Mouse (Mus musculus) forebrain, postnatal 0 days (tissue): Measurements from ENCODE around the gene Adamts9. TPM values are rescaled to one million over a fixed set of nuclear protein-coding genes. Genes with fewer than 3 reads are reported as not detected.

Experiments
- ATAC-seq: fragments of 200-750 bp; cut with Nextera tagmentation; 2 replicates; pipeline ENCODE4 v1.8.0; 2017; ENCODE audit warnings: mild to moderate bottlenecking, moderate library complexity
- DNase-seq: peaks from one replicate; pipeline ENCODE4 v3.0.0-alpha.2; 2015
- H3K27ac ChIP-seq: fragments of 300-500 bp; sonication (generic); 2 replicates; pipeline ENCODE4 v1.5.1; 2014; ENCODE audit warnings: low read depth, mild to moderate bottlenecking, antibody characterized with exemption, low read length, moderate library complexity, mixed read lengths
- H3K27me3 ChIP-seq: fragments of 300-500 bp; sonication (generic); 2 replicates; pipeline ENCODE4 v1.6.1; 2014; ENCODE audit warnings: mild to moderate bottlenecking, low read length, mixed read lengths; ENCODE audit not compliant: insufficient read depth
- H3K36me3 ChIP-seq: fragments of 300-500 bp; sonication (generic); 2 replicates; pipeline ENCODE4 v1.6.1; 2014; ENCODE audit warnings: mild to moderate bottlenecking, moderate library complexity; ENCODE audit not compliant: insufficient read depth
- H3K4me1 ChIP-seq: fragments of 300-500 bp; sonication (generic); 2 replicates; pipeline ENCODE4 v1.6.1; 2014; ENCODE audit warnings: antibody characterized with exemption; ENCODE audit not compliant: insufficient read depth
- H3K4me2 ChIP-seq: fragments of 300-500 bp; sonication (generic); 2 replicates; pipeline ENCODE4 v1.6.1; 2014; ENCODE audit warnings: low read depth, mild to moderate bottlenecking, moderate library complexity
- H3K4me3 ChIP-seq: fragments of 300-500 bp; sonication (generic); 2 replicates; pipeline ENCODE4 v1.5.1; 2014; ENCODE audit warnings: low read depth, low read length, mixed read lengths
- H3K9ac ChIP-seq: fragments of 300-500 bp; sonication (generic); 2 replicates; pipeline ENCODE4 v1.6.1; 2014; ENCODE audit warnings: mild to moderate bottlenecking
- H3K9me3 ChIP-seq: fragments of 300-500 bp; sonication (generic); 2 replicates; pipeline ENCODE4 v1.6.1; 2016; ENCODE audit warnings: low read length
- CTCF ChIP-seq: sonication (generic); IDR thresholded peaks from 2 replicates; pipeline ENCODE4 v1.5.1; 2016; ENCODE audit warnings: antibody characterized with exemption, control low read depth, low read depth
- WGBS: fragments of 180-500 bp; shearing (Covaris S2); extraction: QIAGEN DNeasy Blood & Tissue Kit; methylation state at CpG from one replicate; pipeline ENCODE4 v1.1.7; 2014; 5-methylcytosine and 5-hydroxymethylcytosine counted together
- polyA plus RNA-seq: library from polyadenylated mRNA; unstranded; fragments of >200 nt; fragmentation: Nextera tagmentation; extraction: Ambion mirVana; gene quantifications from 2 replicates; pipeline ENCODE4 v1.2.1, GENCODE M21; 2015
- total RNA-seq: library from RNA; depleted of rRNA; stranded (reverse); fragments of >200 nt; gene quantifications from 2 replicates; pipeline ENCODE4 v1.2.3, GENCODE M21; 2014

The Adamts9 gene
- total and polyA plus RNA-seq, 2 experiments from 2014 or later: 0.62 to 7.3 TPM

- no peak overlapping the region for H3K4me3 ChIP-seq
- no peaks in the 10 kb centered on the region for H3K27me3 ChIP-seq
- no peak for TF ChIP-seq CTCF
- DNase-seq (no peak), ATAC-seq (no peak)
- no peaks in the 10 kb centered on the region for H3K36me3 ChIP-seq
- 39% methylated on average over 4 of the region's 4 CpGs for WGBS
- no peaks in the 10 kb centered on the region; the same call in 1 of the 2 replicates for H3K4me1 ChIP-seq
- no peak overlapping the region for H3K27ac ChIP-seq
- H3K9ac ChIP-seq: no peak overlapping the region
- no peak overlapping the region for H3K4me2 ChIP-seq
- H3K9me3 ChIP-seq: no peaks in the 10 kb centered on the region
Observed at GRCm38 (mm10) chr6:92846614-92847013, 96.7 kb downstream of the Adamts9 start.

GRCm38 (mm10) chr6:92845898-92846297, 97.4 kb downstream of the Adamts9 start:
- WGBS: 85% methylated on average over 8 of the region's 8 CpGs
- no peak for ATAC-seq
- no peaks in the 10 kb centered on the region for H3K36me3 ChIP-seq
- no peak for DNase-seq
- no peaks in the 10 kb centered on the region; the same call in 1 of the 2 replicates for H3K4me1 ChIP-seq
- H3K9ac ChIP-seq: no peak overlapping the region
- no peaks in the 10 kb centered on the region for H3K9me3 ChIP-seq
- H3K27ac ChIP-seq: no peak overlapping the region
- no peak for TF ChIP-seq CTCF
- H3K4me2 ChIP-seq: no peak overlapping the region
- no peak overlapping the region for H3K4me3 ChIP-seq
- no peaks in the 10 kb centered on the region for H3K27me3 ChIP-seq

- no peak for TF ChIP-seq CTCF
- WGBS: 79% methylated on average over 2 of the region's 2 CpGs
- no peak for ATAC-seq
Observed at GRCm38 (mm10) chr6:92843474-92843873, 99.8 kb downstream of the Adamts9 start.

GRCm38 (mm10) chr6:92842000-92842399, 101.3 kb downstream of the Adamts9 start:
- ATAC-seq (no peak), DNase-seq (no peak)
- Histone ChIP-seq H3K4me3 (no peak overlapping the region), H3K9me3 (no peaks in the 10 kb centered on the region), H3K4me1 (no peaks in the 10 kb centered on the region), H3K36me3 (no peaks in the 10 kb centered on the region), H3K4me2 (no peak overlapping the region), H3K9ac (no peak overlapping the region), H3K27ac (no peak overlapping the region), H3K27me3 (no peaks in the 10 kb centered on the region)
- no peak for TF ChIP-seq CTCF
- WGBS: 41% methylated on average over 2 of the region's 2 CpGs

More at GRCm38 (mm10) chr6:92843474-92843873, 99.8 kb downstream of the Adamts9 start:
- H3K36me3 ChIP-seq: no peaks in the 10 kb centered on the region
- H3K27me3 ChIP-seq: no peaks in the 10 kb centered on the region
- DNase-seq: no peak
- no peak overlapping the region for H3K4me3 ChIP-seq
- no peaks in the 10 kb centered on the region for H3K4me1 ChIP-seq
- H3K9me3 ChIP-seq: no peaks in the 10 kb centered on the region
- H3K4me2 ChIP-seq: no peak overlapping the region
- H3K27ac ChIP-seq: no peak overlapping the region
- H3K9ac ChIP-seq: no peak overlapping the region

- Histone ChIP-seq H3K27me3 (no peaks in the 10 kb centered on the region), H3K4me2 (no peak overlapping the region), H3K9me3 (no peaks in the 10 kb centered on the region), H3K36me3 (no peaks in the 10 kb centered on the region), H3K4me1 (no peaks in the 10 kb centered on the region), H3K9ac (no peak overlapping the region), H3K27ac (no peak overlapping the region), H3K4me3 (no peak overlapping the region)
- no peak for TF ChIP-seq CTCF
- ATAC-seq (no peak), DNase-seq (no peak)
- 82% methylated on average over 2 of the region's 2 CpGs for WGBS
Observed at GRCm38 (mm10) chr6:92831106-92831505, 112.2 kb downstream of the Adamts9 start.

GRCm38 (mm10) chr6:92829148-92829547, 114.1 kb downstream of the Adamts9 start:
- 89% methylated on average over 2 of the region's 2 CpGs for WGBS
- Histone ChIP-seq H3K9me3 (no peaks in the 10 kb centered on the region), H3K27me3 (no peaks in the 10 kb centered on the region), H3K4me1 (no peaks in the 10 kb centered on the region), H3K4me3 (no peak overlapping the region), H3K36me3 (no peaks in the 10 kb centered on the region), H3K9ac (no peak overlapping the region), H3K4me2 (no peak overlapping the region), H3K27ac (no peak overlapping the region)
- ATAC-seq (no peak), DNase-seq (no peak)
- TF ChIP-seq CTCF: no peak

GRCm38 (mm10) chr6:92827360-92827759, 115.9 kb downstream of the Adamts9 start:
- Histone ChIP-seq H3K27me3 (no peaks in the 10 kb centered on the region), H3K4me1 (no peaks in the 10 kb centered on the region), H3K4me2 (no peak overlapping the region), H3K9me3 (no peaks in the 10 kb centered on the region), H3K9ac (no peak overlapping the region), H3K4me3 (no peak overlapping the region), H3K27ac (no peak overlapping the region), H3K36me3 (no peaks in the 10 kb centered on the region)
- TF ChIP-seq CTCF: no peak
- ATAC-seq (no peak), DNase-seq (no peak)
- WGBS: 60% methylated on average over 5 of the region's 5 CpGs

GRCm38 (mm10) chr6:92826561-92826960, 116.7 kb downstream of the Adamts9 start:
- H3K36me3 ChIP-seq: no peaks in the 10 kb centered on the region
- WGBS: 84% methylated on average over 5 of the region's 5 CpGs
- H3K4me3 ChIP-seq: no peak overlapping the region
- DNase-seq: no peak
- H3K4me2 ChIP-seq: no peak overlapping the region
- H3K9me3 ChIP-seq: no peaks in the 10 kb centered on the region
- H3K27me3 ChIP-seq: no peaks in the 10 kb centered on the region
- no peaks in the 10 kb centered on the region for H3K4me1 ChIP-seq
- H3K27ac ChIP-seq: no peak overlapping the region
- H3K9ac ChIP-seq: no peak overlapping the region
- no peak for ATAC-seq
- no peak for TF ChIP-seq CTCF
